Mouse (Mus musculus) frontal cortex, postnatal 14 days (tissue): Measurements from ENCODE around the gene Olfr309.
"Not testable (repeated sequence)": the region's sequence is repeated elsewhere in the genome, so short reads cannot be mapped to it uniquely, and the experiment has no call there.

Experiments
- DNase-seq, 2 experiments: peaks; one replicate each; pipeline ENCODE4 v3.0.0; 2022; ENCODE audit warnings: low spot score in 2 of 2

Olfr309 gene

DNA sequence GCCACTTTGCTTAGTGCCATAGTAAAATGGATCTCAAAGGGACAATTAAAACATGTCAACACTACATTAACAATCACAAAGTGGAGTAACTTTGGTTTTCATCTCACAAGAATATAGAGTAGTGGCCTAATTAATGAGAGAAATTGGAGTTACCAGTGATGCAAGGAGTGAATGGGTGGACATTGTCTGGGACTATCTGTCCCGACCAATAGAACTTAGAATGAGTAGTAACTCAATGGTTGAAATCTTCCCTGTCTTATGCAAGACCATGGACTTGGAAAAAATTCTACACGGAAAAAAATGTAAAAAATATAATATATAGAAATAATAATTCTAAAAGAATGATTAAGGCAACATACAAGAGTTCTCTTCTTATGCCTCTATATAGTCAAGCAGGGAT, at the start of gene Olfr309:
Olfr309 (minus strand) TSS at position 101 of the 400 bp plus-strand sequence.
- no peak for DNase-seq

GRCm38 (mm10) chr7:86346296-86346695, 32.8 kb upstream of the Olfr309 start:
- DNase-seq, result not testable (repeated sequence)

DNA sequence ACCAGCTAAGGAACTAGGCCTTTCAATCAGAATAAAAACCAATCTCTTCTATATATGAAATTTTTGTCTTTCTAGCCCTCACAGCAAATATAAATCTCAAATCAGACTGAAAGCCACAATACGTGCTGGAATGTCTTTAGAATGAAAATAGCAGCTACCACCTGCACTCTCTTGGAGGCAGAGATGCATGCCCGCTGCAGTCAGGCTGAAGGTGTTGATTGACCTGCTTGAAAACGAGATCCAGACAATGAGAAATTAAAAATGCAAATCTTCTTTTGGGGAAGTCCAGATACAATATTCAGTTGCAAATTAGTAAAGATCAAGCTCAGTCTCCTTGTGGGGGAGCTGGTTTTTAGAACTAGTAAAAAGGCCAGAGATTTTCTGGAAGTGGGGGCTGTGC, 30.7 kb upstream of the Olfr309 start:
- no peak for DNase-seq

DNA sequence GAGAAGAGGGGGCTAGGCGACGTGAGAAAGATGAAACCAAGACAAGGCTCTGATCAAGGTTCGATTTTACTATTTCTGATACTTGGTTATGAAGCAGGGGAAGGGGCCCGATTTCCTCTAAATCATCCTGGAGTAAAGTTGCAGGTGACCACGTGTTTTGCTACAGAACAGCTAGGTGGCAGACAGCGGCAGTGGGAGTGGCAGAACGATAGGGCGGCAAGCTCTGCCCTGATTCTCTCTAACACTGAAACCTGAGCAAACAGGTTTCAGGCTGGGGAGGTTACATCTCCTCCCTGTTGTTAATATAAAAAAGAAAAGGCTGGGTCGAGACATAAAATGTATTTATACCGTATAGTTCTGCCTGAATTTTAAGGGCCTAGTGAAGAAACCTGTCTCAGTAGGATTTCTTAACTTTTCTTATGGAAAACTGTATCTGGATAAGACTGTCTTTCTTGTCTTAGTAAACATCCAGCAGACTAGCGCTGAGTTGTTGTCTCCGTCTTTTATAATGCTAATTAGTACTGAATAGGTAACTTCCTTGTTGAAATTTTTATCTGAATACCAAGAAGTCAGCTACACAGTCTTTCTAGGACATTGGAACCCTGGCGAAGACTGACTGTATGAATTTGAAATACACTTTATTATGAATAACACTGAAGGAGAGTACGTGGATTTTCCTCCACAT, 29.5 kb upstream of the Olfr309 start:
- DNase-seq, result no peak

GRCm38 (mm10) chr7:86337486-86337885, 24.0 kb upstream of the Olfr309 start, which contains the start of gene Olfr307:
Gene Olfr307, minus strand, starts transcription at chr7:86337586.
- no peak for DNase-seq

DNA sequence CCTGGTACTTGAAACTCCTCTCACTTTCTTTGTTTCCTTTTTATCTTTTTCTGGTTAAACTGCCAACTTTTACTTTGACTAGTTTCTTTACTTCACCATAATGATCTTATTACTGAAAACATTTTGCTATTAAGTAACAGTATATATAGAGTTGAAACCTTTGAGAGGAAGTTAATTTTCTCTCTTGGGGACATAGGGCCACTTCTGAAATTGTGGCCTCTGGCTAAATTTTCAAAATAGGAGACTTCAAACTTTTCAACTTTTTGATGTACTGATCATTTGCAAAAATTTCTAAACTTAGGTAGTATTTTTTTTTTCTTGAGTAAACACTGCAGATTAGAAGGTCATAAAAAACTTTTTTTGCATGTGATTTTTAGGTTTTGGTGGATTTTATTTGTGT, 12.0 kb upstream of the Olfr309 start, which contains the start of gene Olfr308:
Olfr308 (minus strand) TSS at position 101 of the 400 bp plus-strand sequence.
- DNase-seq, result no peak

DNA sequence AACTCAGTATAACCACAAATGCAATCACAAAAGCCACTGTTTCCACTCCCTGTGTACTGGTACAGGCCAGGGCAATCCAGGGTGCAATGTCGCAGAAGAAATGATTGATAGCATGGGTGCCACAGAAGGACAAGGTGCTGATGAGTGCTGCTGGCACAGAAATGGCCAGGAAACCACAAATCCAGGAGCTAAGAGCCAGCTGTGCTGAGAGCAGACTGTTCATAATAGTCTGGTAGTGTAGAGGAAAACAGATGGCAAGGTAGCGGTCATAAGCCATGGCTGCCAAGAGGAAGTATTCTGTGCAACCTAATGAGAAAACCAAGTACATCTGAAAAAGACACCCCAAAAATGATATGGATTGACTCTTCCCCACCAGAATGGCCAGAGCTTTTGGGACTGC, 7.8 kb upstream of the Olfr309 start:
- DNase-seq, result no peak

DNA sequence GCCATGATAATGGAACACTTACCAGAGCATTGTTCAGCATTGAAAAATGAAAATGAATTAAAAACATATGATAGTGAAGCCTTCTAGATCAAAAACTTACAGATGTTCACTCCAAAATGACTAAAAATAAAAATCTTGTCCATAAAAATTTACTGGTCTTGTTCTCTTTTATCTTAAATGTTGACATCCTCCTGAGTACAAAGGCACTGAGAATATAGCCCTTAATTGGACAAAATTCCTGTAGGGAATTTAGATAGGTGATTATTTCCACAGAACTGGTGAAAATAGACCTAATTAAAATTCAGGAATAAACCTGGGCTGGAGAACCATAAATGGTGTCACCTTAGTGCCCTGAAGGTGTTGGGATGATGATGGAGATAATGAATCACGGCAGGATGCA, 36.4 kb downstream of the Olfr309 start, which contains the start of gene Olfr310:
Olfr310 (minus strand) TSS at position 101 of the 400 bp plus-strand sequence.
- no peak for DNase-seq
